Mouse (Mus musculus) midbrain, embryonic 15.5 days (tissue): ENCODE data around the gene Mapk11. TPM values are rescaled to one million over a fixed set of nuclear protein-coding genes. Genes with fewer than 3 reads are reported as not detected.
A peak's percentile ranks its signal among the peaks of the same experiment; 100 is the strongest.

Source experiments
- ATAC-seq: fragments of 200-750 bp; cut with Nextera tagmentation; replicated peaks from 2 replicates; pipeline ENCODE4 v1.8.0; 2017; ENCODE audit warnings: moderate TSS enrichment
- H3K27ac ChIP-seq: fragments of 300-500 bp; sonication (generic); 2 replicates; pipeline ENCODE4 v1.5.1; 2015; ENCODE audit warnings: mild to moderate bottlenecking, inconsistent platforms
- H3K27me3 ChIP-seq: fragments of 300-500 bp; sonication (generic); replicated peaks from 2 replicates; pipeline ENCODE4 v1.6.1; 2015; ENCODE audit warnings: inconsistent platforms
- H3K36me3 ChIP-seq: fragments of 300-500 bp; sonication (generic); replicated peaks from 2 replicates; pipeline ENCODE4 v1.6.1; 2015; ENCODE audit warnings: inconsistent platforms
- H3K4me1 ChIP-seq: fragments of 300-500 bp; sonication (generic); 2 replicates; pipeline ENCODE4 v1.6.1; 2015; ENCODE audit warnings: inconsistent platforms
- H3K4me2 ChIP-seq: fragments of 300-500 bp; sonication (generic); 2 replicates; pipeline ENCODE4 v1.6.1; 2015; ENCODE audit warnings: inconsistent platforms, mild to moderate bottlenecking, moderate library complexity
- H3K4me3 ChIP-seq: fragments of 300-500 bp; sonication (generic); 2 replicates; pipeline ENCODE4 v1.5.1; 2015; ENCODE audit warnings: mild to moderate bottlenecking, inconsistent platforms
- H3K9ac ChIP-seq: fragments of 300-500 bp; sonication (generic); 2 replicates; pipeline ENCODE4 v1.6.1; 2015; ENCODE audit warnings: mild to moderate bottlenecking, inconsistent platforms
- H3K9me3 ChIP-seq: fragments of 300-500 bp; sonication (generic); 2 replicates; pipeline ENCODE4 v1.6.1; 2016; ENCODE audit warnings: inconsistent platforms
- WGBS: fragments of 180-500 bp; shearing (Covaris S2); methylation state at CpG from one replicate; pipeline ENCODE4 v1.1.7; 2015; ENCODE audit warnings: mixed read lengths; 5-methylcytosine and 5-hydroxymethylcytosine counted together
- polyA plus RNA-seq: library from polyadenylated mRNA; unstranded; fragments of >200 nt; fragmentation: Nextera tagmentation; extraction: Ambion mirVana; gene quantifications from 2 replicates; pipeline ENCODE4 v1.2.1, GENCODE M21; 2015

The Mapk11 gene
- polyA plus RNA-seq, 1 experiment from 2014 or later: 30.8 TPM

- 0 out of 2 replicates have a peak, but pooled peaks cover 4% of the 10 kb centered on the region for H3K36me3 ChIP-seq
- H3K4me2 ChIP-seq: peak overlapping the region; percentile 71
- 6% methylated on average over 16 of the region's 16 CpGs for WGBS
- H3K4me3 ChIP-seq: peak overlapping the region; percentile 89
- peak overlapping the region; percentile 84 for H3K27ac ChIP-seq
- peak; percentile 7; the same call in 1 of the 2 replicates for ATAC-seq
- no peaks in the 10 kb centered on the region for H3K27me3 ChIP-seq
- H3K9me3 ChIP-seq: no peaks in the 10 kb centered on the region
- peaks cover 40% of the 10 kb centered on the region for H3K4me1 ChIP-seq
- peak overlapping the region; percentile 64 for H3K9ac ChIP-seq
Measured at GRCm38 (mm10) chr15:89147024-89147423, 2.4 kb downstream of the Mapk11 start.

DNA sequence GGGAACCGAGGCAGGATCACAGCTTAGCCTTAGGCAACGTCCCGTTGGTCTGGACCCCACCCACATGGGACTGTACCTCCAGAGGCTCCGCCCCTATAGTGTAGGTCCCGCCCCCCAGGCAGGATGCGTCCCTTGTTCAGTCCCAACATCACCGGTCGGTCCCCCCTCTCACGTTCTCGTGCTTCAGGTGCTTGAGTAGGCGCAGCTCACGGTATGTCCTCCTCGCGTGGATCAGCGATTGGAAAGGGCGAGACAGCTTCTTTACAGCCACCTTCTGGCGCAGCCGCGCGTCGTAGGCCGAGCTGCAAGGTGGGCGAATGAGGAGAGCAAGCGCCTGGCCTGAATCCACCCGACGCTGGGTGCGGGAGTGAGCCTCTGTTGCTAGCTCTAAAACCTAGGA is 2.9 kb downstream of the Mapk11 start:
- peak overlapping the region; percentile 84 for H3K27ac ChIP-seq
- H3K9me3 ChIP-seq: no peaks in the 10 kb centered on the region
- H3K4me1 ChIP-seq: peaks cover 40% of the 10 kb centered on the region
- H3K4me3 ChIP-seq: peak overlapping the region; percentile 89
- 6% methylated on average over 27 of the region's 27 CpGs for WGBS
- ATAC-seq: peak; percentile 45
- 0 out of 2 replicates have a peak, but pooled peaks cover 4% of the 10 kb centered on the region for H3K36me3 ChIP-seq
- H3K4me2 ChIP-seq: peak overlapping the region; percentile 71
- peak overlapping the region; percentile 64 for H3K9ac ChIP-seq
- no peaks in the 10 kb centered on the region for H3K27me3 ChIP-seq

GRCm38 (mm10) chr15:89145813-89146350 is 3.5 kb downstream of the Mapk11 start:
- Histone ChIP-seq H3K36me3 (0 out of 2 replicates have a peak, but pooled peaks cover 4% of the 10 kb centered on the region), H3K4me2 (peak overlapping the region; percentile 71), H3K4me3 (peak overlapping the region; percentile 89), H3K9ac (peak overlapping the region; percentile 64; the same call in 1 of the 2 replicates), H3K4me1 (peaks cover 40% of the 10 kb centered on the region), H3K9me3 (no peaks in the 10 kb centered on the region), H3K27me3 (no peaks in the 10 kb centered on the region), H3K27ac (no peak overlapping the region)
- 81% methylated on average over 24 of the region's 24 CpGs for WGBS
- no peak for ATAC-seq

DNA sequence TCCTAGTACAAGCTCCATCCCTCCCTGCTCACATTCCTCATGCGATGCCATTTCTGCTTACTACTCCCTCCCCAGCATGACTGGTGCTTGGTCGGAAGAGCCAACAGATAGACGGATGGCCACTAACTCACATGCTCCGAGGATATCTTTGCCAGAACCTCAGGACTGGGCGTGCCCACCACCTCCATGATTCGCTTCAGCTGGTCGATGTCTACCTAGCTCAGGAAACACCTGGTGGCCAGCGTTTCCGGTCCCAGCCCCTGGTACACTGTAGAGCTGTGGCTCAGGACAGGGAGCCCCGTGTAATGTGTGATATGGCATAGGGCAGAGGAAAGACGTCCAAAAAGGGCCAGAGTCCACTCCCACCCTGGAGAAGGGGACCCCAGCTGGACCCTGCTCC is 4.5 kb downstream of the Mapk11 start:
- Histone ChIP-seq H3K9me3 (no peaks in the 10 kb centered on the region), H3K27me3 (no peaks in the 10 kb centered on the region), H3K4me3 (no peak overlapping the region), H3K4me1 (peaks cover 42% of the 10 kb centered on the region), H3K36me3 (0 out of 2 replicates have a peak, but pooled peaks cover 4% of the 10 kb centered on the region), H3K9ac (no peak overlapping the region), H3K4me2 (no peak overlapping the region), H3K27ac (no peak overlapping the region)
- ATAC-seq: no peak
- 95% methylated on average over 11 of the region's 11 CpGs for WGBS

DNA sequence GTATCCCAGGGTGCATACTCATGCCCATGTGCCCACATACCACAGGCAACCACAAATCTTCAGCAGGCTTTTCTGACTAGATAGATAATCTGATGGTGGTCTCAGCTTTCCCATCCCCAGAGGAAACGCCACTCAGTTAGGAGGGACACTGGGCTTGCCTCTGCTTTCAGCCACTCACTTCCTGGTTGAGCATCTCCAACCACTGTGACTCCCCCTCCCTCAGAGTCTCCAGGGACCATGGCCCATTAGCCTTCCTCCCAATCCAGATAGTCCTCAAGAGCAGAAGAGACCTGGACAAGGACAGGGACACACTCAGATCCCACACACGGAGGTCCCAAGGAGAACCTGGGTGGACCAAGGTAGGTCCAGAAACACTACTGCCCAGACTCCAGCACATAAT is 6.3 kb downstream of the Mapk11 start:
- ATAC-seq: no peak
- H3K36me3 ChIP-seq: 0 out of 2 replicates have a peak, but pooled peaks cover 4% of the 10 kb centered on the region
- no peak overlapping the region for H3K4me2 ChIP-seq
- H3K27me3 ChIP-seq: no peaks in the 10 kb centered on the region
- H3K9me3 ChIP-seq: no peaks in the 10 kb centered on the region
- no peak overlapping the region for H3K4me3 ChIP-seq
- H3K9ac ChIP-seq: no peak overlapping the region
- 84% methylated on average over 2 of the region's 2 CpGs for WGBS
- H3K4me1 ChIP-seq: peaks cover 38% of the 10 kb centered on the region
- H3K27ac ChIP-seq: no peak overlapping the region

GRCm38 (mm10) chr15:89141905-89142304 is 7.5 kb downstream of the Mapk11 start:
- H3K27me3 ChIP-seq: no peaks in the 10 kb centered on the region
- no peak overlapping the region for H3K27ac ChIP-seq
- H3K4me3 ChIP-seq: no peak overlapping the region
- peaks cover 26% of the 10 kb centered on the region for H3K4me1 ChIP-seq
- H3K9me3 ChIP-seq: no peaks in the 10 kb centered on the region
- 0 out of 2 replicates have a peak, but pooled peaks cover 4% of the 10 kb centered on the region for H3K36me3 ChIP-seq
- no peak for ATAC-seq
- 77% methylated on average over 4 of the region's 4 CpGs for WGBS
- H3K9ac ChIP-seq: no peak overlapping the region
- H3K4me2 ChIP-seq: no peak overlapping the region

GRCm38 (mm10) chr15:89141443-89141842 is 8.0 kb downstream of the Mapk11 start:
- Histone ChIP-seq H3K36me3 (0 out of 2 replicates have a peak, but pooled peaks cover 4% of the 10 kb centered on the region), H3K4me1 (peaks cover 22% of the 10 kb centered on the region), H3K4me2 (peak overlapping the region; percentile 99; the same call in 1 of the 2 replicates), H3K27ac (no peak overlapping the region), H3K4me3 (no peak overlapping the region), H3K27me3 (no peaks in the 10 kb centered on the region), H3K9ac (no peak overlapping the region), H3K9me3 (no peaks in the 10 kb centered on the region)
- 24% methylated on average over 5 of the region's 5 CpGs for WGBS
- no peak for ATAC-seq

DNA sequence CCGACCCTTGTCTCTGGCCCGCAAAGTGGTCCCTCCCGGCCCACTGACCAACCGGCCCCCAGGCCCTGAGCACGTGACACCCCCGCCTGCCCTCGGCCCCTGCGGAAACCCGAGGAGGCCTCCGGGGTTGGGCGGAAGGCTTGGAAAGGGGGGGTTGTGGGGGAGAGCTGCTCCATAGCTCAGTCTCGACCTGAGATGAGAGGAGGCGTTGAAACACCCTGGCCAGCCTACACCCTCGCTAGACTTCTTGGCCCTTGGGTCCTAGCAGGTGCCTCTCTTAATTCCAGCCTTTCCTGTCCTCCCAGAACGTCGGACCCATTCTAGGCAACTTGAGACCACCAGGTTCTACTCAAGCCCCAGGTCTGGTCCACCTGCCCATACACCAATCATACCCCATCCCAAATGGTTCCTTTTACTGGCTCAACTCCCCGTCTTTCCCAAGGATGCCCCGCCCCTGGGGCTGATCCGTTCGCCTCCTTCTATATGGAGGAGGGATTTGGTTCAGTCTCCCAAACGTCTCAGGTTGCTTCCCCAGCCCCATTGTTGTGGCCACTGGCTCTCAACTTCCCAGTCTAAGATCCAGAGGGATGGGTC is 8.7 kb downstream of the Mapk11 start, which contains the start of gene Mapk12:
Gene Mapk12, minus strand, starts transcription at position 45 of the 594 bp plus-strand sequence.
- Histone ChIP-seq H3K4me1 (peaks cover 15% of the 10 kb centered on the region), H3K27ac (no peak within 1 kb of the TSS), H3K9me3 (no peaks in the 10 kb centered on the region), H3K4me2 (peak within 1 kb of the TSS; percentile 99), H3K9ac (peak within 1 kb of the TSS; percentile 53), H3K27me3 (no peaks in the 10 kb centered on the region), H3K4me3 (peak within 1 kb of the TSS; percentile 49), H3K36me3 (0 out of 2 replicates have a peak, but pooled peaks cover 4% of the 10 kb centered on the region)
- peak; percentile 34 for ATAC-seq
- under 1% methylated on average over 21 of the region's 21 CpGs for WGBS

DNA sequence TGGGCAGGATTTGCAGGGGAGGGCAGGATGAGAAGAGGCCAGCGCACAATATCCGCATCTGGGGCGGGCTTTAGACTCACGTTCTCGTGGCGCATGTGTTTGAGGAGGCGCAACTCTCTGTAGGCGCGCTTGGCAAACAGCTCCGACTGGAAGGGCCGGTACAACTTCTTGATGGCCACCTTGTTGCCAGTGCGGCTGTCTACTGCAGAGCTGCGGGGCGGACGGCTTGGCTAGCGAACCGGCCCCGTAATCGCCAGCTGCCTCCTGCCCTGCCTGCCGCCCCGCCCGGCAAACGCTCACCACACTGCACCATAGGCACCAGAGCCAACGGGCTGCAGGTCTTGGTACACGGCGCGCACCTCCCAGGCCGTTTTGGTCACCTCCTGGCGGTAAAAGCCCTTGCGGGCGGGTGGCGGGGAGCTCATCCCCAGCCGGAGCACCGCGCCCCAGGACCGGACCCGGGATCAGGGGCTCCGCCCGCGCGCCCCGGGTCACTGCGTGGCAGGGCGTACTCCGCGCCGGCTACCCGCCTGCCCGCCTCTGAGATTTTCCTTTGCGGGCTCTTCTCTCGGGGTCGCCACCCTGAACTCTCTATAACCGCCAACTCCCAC is 9.3 kb downstream of the Mapk11 start:
- Histone ChIP-seq H3K9me3 (no peaks in the 10 kb centered on the region), H3K9ac (peak overlapping the region; percentile 53), H3K4me2 (peak overlapping the region; percentile 99), H3K27me3 (no peaks in the 10 kb centered on the region), H3K4me3 (peak overlapping the region; percentile 49), H3K36me3 (0 out of 2 replicates have a peak, but pooled peaks cover 4% of the 10 kb centered on the region), H3K27ac (no peak overlapping the region), H3K4me1 (peaks cover 15% of the 10 kb centered on the region)
- under 1% methylated on average over 53 of the region's 53 CpGs for WGBS
- peak; percentile 34 for ATAC-seq

- Histone ChIP-seq H3K9ac (no peak overlapping the region), H3K4me3 (no peak overlapping the region), H3K4me2 (no peak overlapping the region), H3K4me1 (peaks cover 15% of the 10 kb centered on the region), H3K36me3 (no peaks in the 10 kb centered on the region), H3K27ac (no peak overlapping the region), H3K27me3 (no peaks in the 10 kb centered on the region), H3K9me3 (no peaks in the 10 kb centered on the region)
- WGBS: 95% methylated on average over 6 of the region's 6 CpGs
- no peak for ATAC-seq
Measured at GRCm38 (mm10) chr15:89138531-89138930, 10.9 kb downstream of the Mapk11 start.

DNA sequence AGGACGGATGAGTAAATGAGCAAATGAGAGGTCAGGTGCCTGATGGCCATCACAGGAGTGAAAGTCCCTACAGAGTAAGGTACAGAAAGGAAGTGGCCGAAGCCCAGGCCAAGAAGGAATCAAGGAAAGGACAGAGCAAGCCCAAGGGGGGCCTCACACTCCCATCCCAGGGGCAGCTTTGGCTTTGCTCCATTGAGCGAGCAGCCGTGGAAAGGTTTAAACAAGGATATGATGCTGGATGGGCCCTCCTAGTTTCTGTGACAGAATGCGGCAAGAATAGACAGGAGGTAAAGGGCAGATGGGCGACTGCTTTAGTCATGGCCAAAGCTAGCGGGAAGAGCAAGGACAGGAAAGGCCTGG is 11.4 kb downstream of the Mapk11 start:
- Histone ChIP-seq H3K4me2 (no peak overlapping the region), H3K27ac (no peak overlapping the region), H3K27me3 (no peaks in the 10 kb centered on the region), H3K4me3 (no peak overlapping the region), H3K9ac (no peak overlapping the region), H3K36me3 (no peaks in the 10 kb centered on the region), H3K4me1 (peaks cover 15% of the 10 kb centered on the region), H3K9me3 (no peaks in the 10 kb centered on the region)
- 88% methylated on average over 7 of the region's 7 CpGs for WGBS
- no peak for ATAC-seq

- ATAC-seq: no peak
- no peaks in the 10 kb centered on the region for H3K9me3 ChIP-seq
- 73% methylated on average over 11 of the region's 11 CpGs for WGBS
- H3K9ac ChIP-seq: no peak overlapping the region
- no peak overlapping the region for H3K4me3 ChIP-seq
- H3K4me2 ChIP-seq: no peak overlapping the region
- H3K36me3 ChIP-seq: no peaks in the 10 kb centered on the region
- H3K27me3 ChIP-seq: no peaks in the 10 kb centered on the region
- H3K4me1 ChIP-seq: peaks cover 15% of the 10 kb centered on the region
- no peak overlapping the region for H3K27ac ChIP-seq
Measured at GRCm38 (mm10) chr15:89137378-89138045, 11.9 kb downstream of the Mapk11 start.
